Mouse (Mus musculus): ENCODE results near the gene Ifnb1.

DNA sequence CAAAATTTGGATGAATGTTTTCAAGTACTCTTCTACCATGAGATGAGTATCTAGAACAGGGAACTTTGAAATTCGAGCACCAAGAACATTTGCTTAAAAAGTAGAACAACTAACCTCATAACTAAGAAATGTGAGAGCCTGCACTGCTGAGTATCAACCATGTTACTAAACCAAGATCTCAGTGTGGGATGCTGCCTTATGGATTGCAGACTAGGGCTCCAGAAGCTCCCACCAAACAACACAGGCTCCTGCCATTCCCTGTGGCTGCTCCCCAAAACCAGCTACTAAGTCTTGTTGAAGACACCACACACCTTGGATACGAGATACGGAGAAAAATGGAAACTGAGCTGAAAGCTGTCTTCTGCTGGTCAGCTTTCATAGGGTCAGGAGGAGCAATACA is 46.5 kb downstream of the Ifnb1 start:
- TF ChIP-seq CTCF (IDR thresholded peaks at IDR 0.05; ENCODE audit: low read depth, low read length) (no peak), POLR2AphosphoS5 (IDR thresholded peaks at IDR 0.05; ENCODE audit: insufficient replicate concordance, low read depth, low read length) (no peak)
